8 mouse cellular contexts compared by ENCODE assay signal in the genomic region with DNA sequence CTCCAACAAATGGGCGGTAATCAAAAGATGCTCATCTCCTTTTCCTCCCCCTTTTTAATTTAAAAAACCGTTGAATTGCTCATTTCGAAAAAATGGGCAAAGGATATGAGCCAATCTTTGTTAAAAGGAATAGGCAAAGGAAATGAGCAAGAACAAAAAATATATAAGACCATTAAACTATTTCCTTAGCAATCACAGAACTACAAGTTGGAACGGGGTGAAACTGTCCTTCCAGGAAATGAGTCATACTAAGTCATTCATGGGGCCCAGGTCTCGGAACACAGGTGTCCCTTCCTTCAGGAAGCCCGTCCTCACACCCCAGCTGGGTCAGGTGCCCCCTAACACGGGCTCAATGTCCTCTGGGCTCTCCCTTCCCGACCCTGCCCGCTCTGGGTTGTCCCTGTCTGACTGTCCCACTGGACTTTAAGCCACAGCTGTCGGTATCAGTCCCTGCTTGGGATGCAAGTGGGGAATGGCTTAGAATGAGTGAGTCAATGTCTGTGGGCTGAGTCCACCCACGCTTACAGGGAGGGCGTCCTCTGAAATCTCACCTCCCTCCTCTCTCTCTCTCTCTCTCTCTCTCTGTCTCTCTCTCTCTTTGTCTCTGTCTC. TPM values are rescaled to one million over a fixed set of nuclear protein-coding genes. Genes with fewer than 3 reads are reported as not detected.
DNase-seq lines count a peak whose midpoint lies in the region; ATAC-seq and TF ChIP-seq lines count a peak whose summit lies in the region.

A gene (plus strand): TSS at position 542 of the 611 bp plus-strand sequence.

- H3K36me3 ChIP-seq in heart, embryonic 10.5 days = peaks cover 19% of the 10 kb centered on the region
- peaks cover 10% of the 10 kb centered on the region; the same call in 1 of the 2 replicates for H3K36me3 ChIP-seq in midbrain, embryonic 15.5 days (replicated peaks)

- peak within 1 kb of the TSS; percentile 92 for H3K4me2 ChIP-seq in midbrain, embryonic 15.5 days

- DNase-seq in cerebellum, adult 2 months = no peak
- no peak for DNase-seq in cerebellum, postnatal 36 days
- peak; percentile 85 for DNase-seq in 3134 (ENCODE audit: extremely low read depth, insufficient read length, low spot score)
- no peak for DNase-seq in heart, embryonic 10.5 days (ENCODE audit: low spot score)
- DNase-seq in layer of hippocampus, postnatal 25 days (ENCODE audit: extremely low spot score in 1 of 2, low spot score in 1 of 2) = no peak
- DNase-seq in ovary, postnatal 10 days (ENCODE audit: low spot score) = no peak

- no peaks in the 10 kb centered on the region for H3K27me3 ChIP-seq in cerebellum, adult 2 months (ENCODE audit: control insufficient read depth, insufficient read depth, low read length)
- H3K27me3 ChIP-seq in heart, embryonic 10.5 days (ENCODE audit: insufficient read depth, poor library complexity, severe bottlenecking) = 0 out of 2 replicates have a peak, but pooled peaks cover 3% of the 10 kb centered on the region
- H3K27me3 ChIP-seq in midbrain, embryonic 15.5 days (replicated peaks) = peaks cover 13% of the 10 kb centered on the region

- H3K9me3 ChIP-seq in heart, embryonic 10.5 days = no peaks in the 10 kb centered on the region
- no peaks in the 10 kb centered on the region for H3K9me3 ChIP-seq in midbrain, embryonic 15.5 days

- no peak for ATAC-seq in common myeloid progenitor, adult 5-6 weeks (replicated peaks; ENCODE audit: low read depth, poor library complexity, severe bottlenecking)
- peak; percentile 19 for ATAC-seq in midbrain, embryonic 15.5 days (replicated peaks)

- WGBS in cerebellum, adult 2 months = 16% methylated on average over 12 of the region's 12 CpGs
- 31% methylated on average over 12 of the region's 12 CpGs for WGBS in heart, embryonic 10.5 days
- 23% methylated on average over 12 of the region's 12 CpGs for WGBS in midbrain, embryonic 15.5 days

- no peak for TF ChIP-seq CTCF in cerebellum, adult 2 months (IDR thresholded peaks at IDR 0.05; ENCODE audit: borderline replicate concordance, insufficient read depth, low read depth, low read length)

- peak within 1 kb of the TSS; percentile 91 for H3K4me3 ChIP-seq in cerebellum, adult 2 months (replicated peaks; ENCODE audit: insufficient read depth, low read depth, low read length)
- peak within 1 kb of the TSS; percentile 81 for H3K4me3 ChIP-seq in heart, embryonic 10.5 days
- peak within 1 kb of the TSS; percentile 81 for H3K4me3 ChIP-seq in midbrain, embryonic 15.5 days

- H3K4me1 ChIP-seq in cerebellum, adult 2 months (ENCODE audit: control insufficient read depth, insufficient read depth, low read length) = peaks cover 4% of the 10 kb centered on the region; the same call in 1 of the 2 replicates
- peaks cover 51% of the 10 kb centered on the region for H3K4me1 ChIP-seq in heart, embryonic 10.5 days
- peaks cover 41% of the 10 kb centered on the region for H3K4me1 ChIP-seq in midbrain, embryonic 15.5 days

- peak within 1 kb of the TSS; percentile 75 for H3K9ac ChIP-seq in midbrain, embryonic 15.5 days

- TF ChIP-seq POLR2A in cerebellum, adult 2 months (IDR thresholded peaks at IDR 0.05; ENCODE audit: borderline replicate concordance, insufficient read depth, low read length) = no peak

- peak within 1 kb of the TSS; percentile 93 for H3K27ac ChIP-seq in cerebellum, adult 2 months (ENCODE audit: insufficient read depth, low read length)
- peak within 1 kb of the TSS; percentile 91 for H3K27ac ChIP-seq in heart, embryonic 10.5 days
- H3K27ac ChIP-seq in midbrain, embryonic 15.5 days = peak within 1 kb of the TSS; percentile 89

RNA-seq across cellular contexts. Expression of the gene that starts here (rescaled TPM):
- polyA plus RNA-seq in cerebellum, adult 2 months (2012; rRNA removed) = 52.2 and 53.9 TPM in 2 replicates
- 17.1 and 18.9 TPM in 2 replicates for total RNA-seq in common myeloid progenitor, adult 5-6 weeks (2017)
- polyA plus RNA-seq in heart, embryonic 10.5 days (2016; fragmentation: Nextera tagmentation; extraction: Ambion mirVana) = 74.0 and 84.2 TPM in 2 replicates
- total RNA-seq in layer of hippocampus, postnatal 25 days (2021) = 10 to 100 TPM; 37.8 to 39.1 TPM
- polyA plus RNA-seq in midbrain, embryonic 15.5 days (2015; fragmentation: Nextera tagmentation; extraction: Ambion mirVana) = 80.2 and 83.3 TPM in 2 replicates
